Mouse (Mus musculus): ENCODE data around the gene Lcorl. TPM values are rescaled to one million over a fixed set of nuclear protein-coding genes. Genes with fewer than 3 reads are reported as not detected.

The Lcorl gene
- total and polyA plus RNA-seq, 3 experiments, result 4.2 to 5.8 (median 5.6) TPM

DNA sequence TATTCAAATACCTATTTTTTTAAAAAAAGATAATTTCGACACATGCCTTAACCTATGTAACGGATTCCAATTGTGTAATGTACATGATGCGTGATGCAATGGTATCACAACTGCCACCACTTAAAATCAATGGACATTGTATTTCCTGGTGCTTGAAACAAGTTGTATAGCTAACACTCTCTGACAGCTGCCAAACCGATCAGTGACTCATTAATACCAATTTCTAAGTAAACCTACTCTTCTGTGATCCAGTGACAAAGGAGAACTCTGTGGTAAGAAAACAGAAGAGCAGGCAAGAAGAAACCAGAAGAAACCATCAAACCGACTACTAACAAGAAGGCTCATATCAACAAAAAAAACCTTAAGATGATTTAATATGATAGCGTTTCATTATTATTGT is 12.7 kb downstream of the Lcorl start:
- Histone ChIP-seq H3K4me1 (ENCODE audit: control insufficient read depth in 1 of 2, insufficient read depth in 2 of 2) (no peaks in the 10 kb centered on the region), H3K4me2 (ENCODE audit: insufficient read depth, low read depth, poor library complexity, severe bottlenecking) (no peak overlapping the region), H3K27ac (ENCODE audit: insufficient read depth, low read depth) (no peak overlapping the region), H3K27me3 (replicated peaks) (no peaks in the 10 kb centered on the region), H3K4me3 (replicated peaks in 1 of 3; ENCODE audit: low read depth in 2 of 3, low read length in 2 of 3, poor library complexity in 1 of 3) (no peak overlapping the region), H3K36me3 (replicated peaks in 1 of 2; ENCODE audit: control insufficient read depth in 1 of 2, insufficient read depth in 1 of 2, low read length in 1 of 2) (no peaks in the 10 kb centered on the region), H3K79me2 (replicated peaks; ENCODE audit: control insufficient read depth, extremely low read depth, insufficient read depth, poor library complexity, severe bottlenecking) (peaks cover 3% of the 10 kb centered on the region; the same call in 1 of the 2 replicates), H3K9me3 (replicated peaks; ENCODE audit: low read length) (no peaks in the 10 kb centered on the region), H3K9ac (ENCODE audit: insufficient read depth, low read depth) (no peak overlapping the region)
- TF ChIP-seq ETS1 (conservative IDR thresholded peaks at IDR 0.05; ENCODE audit: low read depth, low read length) (no peak), GABPA (IDR thresholded peaks at IDR 0.05; ENCODE audit: insufficient replicate concordance, low read depth, low read length) (no peak), RCOR1 (conservative IDR thresholded peaks at IDR 0.05; ENCODE audit: low read depth, low read length) (no peak), POLR2A (IDR thresholded peaks at IDR 0.05; ENCODE audit: low read depth, low read length) (no peak)
- in situ Hi-C loops (cut with MboI; ENCODE audit: low pct_ligation_motif_present, low pct_unique_long_range_greater_than_20kb, low sequenced_read_pairs), result no loop called here
- DNase-seq (ENCODE audit: extremely low read depth), result no peak
- dilution Hi-C loops (cut with MboI; ENCODE audit: extremely low pct_ligation_motif_present, extremely low pct_unique_long_range_greater_than_20kb, low sequenced_read_pairs), result no loop called here

DNA sequence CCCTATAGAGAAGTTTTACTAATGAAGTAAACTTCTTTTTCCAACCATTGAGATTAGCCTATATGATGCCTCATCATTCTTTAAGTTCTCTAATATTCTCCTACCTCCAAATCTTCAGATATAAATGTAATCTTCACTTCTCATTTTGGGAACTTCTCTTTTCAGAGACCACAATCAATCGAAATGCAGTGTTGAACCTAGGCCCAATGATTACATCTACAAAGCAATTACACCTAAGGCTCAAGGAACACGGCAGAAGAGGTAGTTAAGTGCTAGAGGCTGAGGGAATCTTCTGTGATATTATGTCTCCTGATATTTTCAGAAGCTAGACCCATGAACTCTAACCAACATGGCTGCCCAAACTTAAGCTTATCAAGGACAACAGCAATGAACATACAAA is 22.3 kb downstream of the Lcorl start:
- Histone ChIP-seq H3K4me1 (ENCODE audit: control insufficient read depth in 1 of 2, insufficient read depth in 2 of 2) (no peaks in the 10 kb centered on the region), H3K9ac (ENCODE audit: insufficient read depth, low read depth) (no peak overlapping the region), H3K4me2 (ENCODE audit: insufficient read depth, low read depth, poor library complexity, severe bottlenecking) (no peak overlapping the region), H3K79me2 (replicated peaks; ENCODE audit: control insufficient read depth, extremely low read depth, insufficient read depth, poor library complexity, severe bottlenecking) (no peaks in the 10 kb centered on the region), H3K4me3 (replicated peaks in 1 of 3; ENCODE audit: low read depth in 2 of 3, low read length in 2 of 3, poor library complexity in 1 of 3) (no peak overlapping the region), H3K27ac (ENCODE audit: insufficient read depth, low read depth) (no peak overlapping the region), H3K36me3 (replicated peaks in 1 of 2; ENCODE audit: control insufficient read depth in 1 of 2, insufficient read depth in 1 of 2, low read length in 1 of 2) (no peaks in the 10 kb centered on the region), H3K9me3 (replicated peaks; ENCODE audit: low read length) (no peaks in the 10 kb centered on the region), H3K27me3 (replicated peaks) (no peaks in the 10 kb centered on the region)
- DNase-seq (ENCODE audit: extremely low read depth), result no peak
- dilution Hi-C loops (cut with MboI; ENCODE audit: extremely low pct_ligation_motif_present, extremely low pct_unique_long_range_greater_than_20kb, low sequenced_read_pairs) (no loop called here), in situ Hi-C loops (cut with MboI; ENCODE audit: low pct_ligation_motif_present, low pct_unique_long_range_greater_than_20kb, low sequenced_read_pairs) (no loop called here)
- TF ChIP-seq ZC3H11A (IDR thresholded peaks at IDR 0.05; ENCODE audit: low read depth, low read length), result no peak
- no peak for TF ChIP-seq MEF2A (IDR thresholded peaks at IDR 0.05; ENCODE audit: borderline replicate concordance, low read depth, low read length)
- no peak for TF ChIP-seq ELF1 (IDR thresholded peaks at IDR 0.05; ENCODE audit: low read depth, low read length)

DNA sequence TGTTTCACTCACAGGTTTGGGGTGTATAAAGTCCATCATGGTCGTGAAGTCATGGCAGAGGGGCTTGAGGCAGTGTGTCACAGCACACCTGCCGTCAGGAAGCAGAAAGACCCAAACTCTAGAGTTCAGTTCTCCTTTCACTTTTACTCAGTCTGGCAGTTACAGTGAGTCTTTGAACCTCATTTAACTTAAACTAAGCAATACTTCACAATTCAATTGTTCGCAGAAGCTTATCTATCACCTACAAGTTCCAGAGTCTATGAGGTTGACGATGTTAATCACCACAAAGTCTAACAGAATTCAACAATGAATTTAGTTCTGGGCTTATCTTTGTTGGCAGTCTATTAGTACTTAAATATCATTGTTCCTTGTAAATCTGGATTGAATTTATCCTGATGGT is 45.9 kb downstream of the Lcorl start:
- Histone ChIP-seq H3K27me3 (replicated peaks) (no peaks in the 10 kb centered on the region), H3K79me2 (replicated peaks; ENCODE audit: control insufficient read depth, extremely low read depth, insufficient read depth, poor library complexity, severe bottlenecking) (0 out of 2 replicates have a peak, but pooled peaks cover 3% of the 10 kb centered on the region), H3K9ac (ENCODE audit: insufficient read depth, low read depth) (no peak overlapping the region), H3K9me3 (replicated peaks; ENCODE audit: low read length) (no peaks in the 10 kb centered on the region), H3K4me1 (ENCODE audit: control insufficient read depth in 1 of 2, insufficient read depth in 2 of 2) (peaks cover 0 to 15% of the 10 kb centered on the region in 2 experiments; a peak in 1 of 4 replicates), H3K27ac (ENCODE audit: insufficient read depth, low read depth) (no peak overlapping the region), H3K4me3 (replicated peaks in 1 of 3; ENCODE audit: low read depth in 2 of 3, low read length in 2 of 3, poor library complexity in 1 of 3) (no peak overlapping the region), H3K4me2 (ENCODE audit: insufficient read depth, low read depth, poor library complexity, severe bottlenecking) (no peak overlapping the region), H3K36me3 (replicated peaks in 1 of 2; ENCODE audit: control insufficient read depth in 1 of 2, insufficient read depth in 1 of 2, low read length in 1 of 2) (peaks cover 0 to 3% of the 10 kb centered on the region in 2 experiments)
- no peak for TF ChIP-seq RCOR1 (conservative IDR thresholded peaks at IDR 0.05; ENCODE audit: low read depth, low read length)
- peak; percentile 83 for TF ChIP-seq IRF4 (IDR thresholded peaks at IDR 0.05; ENCODE audit: low read depth, low read length)
- peak; percentile 54; the same call in 1 of the 2 replicates for TF ChIP-seq JUN (IDR thresholded peaks at IDR 0.05; ENCODE audit: insufficient read depth, low read depth, low read length)
- peak; percentile 73 for TF ChIP-seq JUND (conservative IDR thresholded peaks at IDR 0.05; ENCODE audit: low read depth, low read length)
- TF ChIP-seq TBP (conservative IDR thresholded peaks at IDR 0.05; ENCODE audit: low read depth, low read length), result no peak
- TF ChIP-seq TCF12 (IDR thresholded peaks at IDR 0.05; ENCODE audit: low read depth, low read length), result 0 out of 2 replicates have a peak, but pooled peaks have one; percentile 27
- no peak for TF ChIP-seq CHD1 (IDR thresholded peaks at IDR 0.05; ENCODE audit: low read depth, low read length)
- TF ChIP-seq ZC3H11A (IDR thresholded peaks at IDR 0.05; ENCODE audit: low read depth, low read length), result no peak
- no peak for TF ChIP-seq KAT2A (IDR thresholded peaks at IDR 0.05; ENCODE audit: insufficient replicate concordance, low read length)
- TF ChIP-seq BHLHE40 (IDR thresholded peaks at IDR 0.05; ENCODE audit: low read depth, low read length), result no peak
- peak; percentile 90 for TF ChIP-seq EP300 (IDR thresholded peaks at IDR 0.05; ENCODE audit: low read length)
- no peak for TF ChIP-seq POLR2AphosphoS2 (IDR thresholded peaks at IDR 0.05; ENCODE audit: low read depth, low read length)
- dilution Hi-C loops (cut with MboI; ENCODE audit: extremely low pct_ligation_motif_present, extremely low pct_unique_long_range_greater_than_20kb, low sequenced_read_pairs) (no loop called here), in situ Hi-C loops (cut with MboI; ENCODE audit: low pct_ligation_motif_present, low pct_unique_long_range_greater_than_20kb, low sequenced_read_pairs) (no loop called here)
- DNase-seq (ENCODE audit: extremely low read depth), result peak; percentile 12
